Mouse (Mus musculus): ENCODE data around the gene Ehbp1l1. TPM values are rescaled to one million over a fixed set of nuclear protein-coding genes. Genes with fewer than 3 reads are reported as not detected.

The Ehbp1l1 gene
- polyA plus RNA-seq, 1 experiment from 2014 or later: 6.1 TPM

DNA sequence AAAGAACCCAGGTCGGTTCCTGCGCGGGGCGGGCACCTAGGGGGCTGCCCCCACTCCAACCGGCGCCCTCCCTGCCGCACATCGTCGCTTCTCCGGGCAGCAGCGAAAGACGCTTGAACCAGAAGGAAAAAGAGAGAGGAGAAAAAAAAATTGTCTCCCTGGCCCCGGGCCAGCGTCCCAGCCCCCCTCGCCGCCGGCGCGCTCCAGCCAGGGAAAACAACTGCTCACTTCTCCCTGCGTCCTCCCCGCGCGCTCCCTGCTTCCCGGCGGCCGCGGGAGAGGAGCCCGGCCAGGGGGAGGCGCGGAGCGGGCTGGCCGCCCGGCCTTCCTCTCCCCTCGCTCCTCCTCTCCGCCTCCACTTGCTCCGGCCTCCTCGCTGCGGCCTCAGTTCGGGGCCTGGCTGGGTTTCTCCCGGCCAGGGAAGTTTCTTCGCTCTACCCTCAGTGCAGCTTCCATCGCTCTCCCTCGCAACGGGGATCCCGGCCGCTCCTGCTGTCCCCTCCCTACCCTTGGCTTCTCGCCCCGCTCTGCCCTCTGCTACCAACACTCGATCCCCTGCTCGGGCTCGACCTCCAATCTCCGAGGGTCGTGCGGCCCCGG is 15.6 kb upstream of the Ehbp1l1 start:
- Histone ChIP-seq H3K36me3 (ENCODE audit: control insufficient read depth, insufficient read depth, low read length) (peaks cover 2% of the 10 kb centered on the region; the same call in 1 of the 2 replicates), H3K4me1 (ENCODE audit: control insufficient read depth, insufficient read depth, low read length) (peaks cover 32% of the 10 kb centered on the region), H3K27me3 (ENCODE audit: control insufficient read depth, insufficient read depth, low read length) (peaks cover 23% of the 10 kb centered on the region), H3K9me3 (ENCODE audit: control insufficient read depth, low read length) (no peaks in the 10 kb centered on the region), H3K4me3 (ENCODE audit: low read depth, low read length) (peak overlapping the region; percentile 52), H3K9ac (ENCODE audit: low read length) (peak overlapping the region; percentile 92), H3K4me2 (ENCODE audit: low read depth, severe bottlenecking) (peak overlapping the region; percentile 99), H3K27ac (replicated peaks; ENCODE audit: low read depth, low read length) (0 out of 2 replicates have a peak overlapping the region, but pooled peaks have one; percentile 52)
- DNase-seq (ENCODE audit: low spot score) (peak; percentile 75), ATAC-seq (ENCODE audit: insufficient number of reproducible peaks, low FRiP score, low TSS enrichment, low read depth) (peak; percentile 41; the same call in 1 of the 2 replicates)
- under 1% methylated on average over 36 of the region's 55 CpGs for WGBS

DNA sequence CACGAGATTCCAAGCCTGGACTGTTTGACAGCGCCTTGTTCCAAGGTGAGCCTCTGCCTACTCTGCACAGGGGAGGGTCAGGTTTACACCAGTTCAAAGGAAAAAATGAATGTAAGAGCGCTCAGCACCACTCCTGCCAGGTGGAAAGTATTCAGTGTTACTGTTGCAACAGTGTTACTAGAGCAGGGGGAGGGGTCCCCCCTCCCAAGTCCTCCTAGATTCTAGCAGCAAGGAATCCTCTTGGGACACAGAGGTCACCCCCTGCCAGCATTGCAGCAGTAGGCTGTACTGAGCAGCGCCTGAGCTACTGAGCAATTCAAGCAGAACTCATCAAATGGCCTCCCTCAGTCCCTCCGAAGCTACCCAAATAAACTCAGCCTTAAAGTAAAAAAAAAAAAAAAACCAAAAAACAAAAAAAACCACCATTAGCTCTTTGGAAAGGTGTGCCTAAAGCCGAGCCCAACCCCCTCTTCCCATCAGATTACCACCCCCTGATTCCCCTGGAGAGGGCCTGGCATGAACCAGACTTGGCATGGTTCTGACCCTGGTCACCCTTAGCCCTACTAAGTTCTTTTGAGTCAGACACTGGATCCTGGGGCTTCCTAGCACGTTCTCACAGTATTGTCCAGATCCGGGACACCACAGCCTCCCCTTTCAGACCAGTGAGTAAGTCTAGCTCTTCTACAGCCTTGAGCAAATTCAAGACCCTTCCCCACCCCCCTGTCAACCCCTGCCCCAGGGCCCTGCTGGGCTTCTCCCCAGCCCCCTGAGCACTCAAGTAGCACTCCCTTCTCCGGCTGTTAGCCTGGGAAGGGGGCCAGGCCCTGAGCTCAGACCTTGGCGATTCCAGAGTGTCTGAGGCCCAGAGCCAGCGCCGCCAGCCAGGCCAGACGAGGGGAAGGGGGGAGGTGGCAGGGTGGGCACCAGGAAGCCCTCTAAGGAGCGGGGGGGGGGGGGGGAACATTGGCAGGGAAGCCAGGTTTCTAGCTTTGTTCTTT is 14.5 kb upstream of the Ehbp1l1 start, which contains the start of gene Ltbp3:
Gene Ltbp3 (plus strand): TSS at position 585 of the 998 bp plus-strand sequence.
- DNase-seq (ENCODE audit: low spot score): peak; percentile 30
- peaks cover 24% of the 10 kb centered on the region for H3K4me1 ChIP-seq (ENCODE audit: control insufficient read depth, insufficient read depth, low read length)
- peak within 1 kb of the TSS; percentile 92 for H3K9ac ChIP-seq (ENCODE audit: low read length)
- peaks cover 19% of the 10 kb centered on the region for H3K27me3 ChIP-seq (ENCODE audit: control insufficient read depth, insufficient read depth, low read length)
- no peak for ATAC-seq (ENCODE audit: insufficient number of reproducible peaks, low FRiP score, low TSS enrichment, low read depth)
- peak within 1 kb of the TSS; percentile 52 for H3K4me3 ChIP-seq (ENCODE audit: low read depth, low read length)
- peak within 1 kb of the TSS; percentile 99 for H3K4me2 ChIP-seq (ENCODE audit: low read depth, severe bottlenecking)
- WGBS: 23% methylated on average over 14 of the region's 14 CpGs
- H3K27ac ChIP-seq (replicated peaks; ENCODE audit: low read depth, low read length): no peak within 1 kb of the TSS
- no peaks in the 10 kb centered on the region for H3K9me3 ChIP-seq (ENCODE audit: control insufficient read depth, low read length)
- peaks cover 2% of the 10 kb centered on the region; the same call in 1 of the 2 replicates for H3K36me3 ChIP-seq (ENCODE audit: control insufficient read depth, insufficient read depth, low read length)

DNA sequence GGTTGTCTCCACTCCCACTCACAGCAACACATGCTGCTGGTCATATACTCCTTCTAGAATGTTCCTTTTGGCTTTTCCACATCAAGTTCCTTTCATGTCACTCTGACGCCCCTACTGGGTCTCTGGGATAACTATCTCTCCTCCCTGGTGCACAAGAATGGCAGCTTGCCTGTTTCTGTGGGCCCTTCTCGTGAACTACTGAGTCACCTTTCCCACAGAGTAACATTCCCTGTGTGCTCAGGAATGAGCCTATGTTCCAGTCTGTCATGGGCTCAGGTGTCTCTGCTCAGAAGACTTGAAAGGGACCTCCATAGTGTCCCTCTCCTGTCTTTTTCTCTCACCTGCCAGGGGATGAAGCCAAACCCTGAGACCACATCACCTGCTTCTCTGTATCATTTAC is 13.3 kb upstream of the Ehbp1l1 start:
- Histone ChIP-seq H3K4me3 (ENCODE audit: low read depth, low read length) (no peak overlapping the region), H3K27me3 (ENCODE audit: control insufficient read depth, insufficient read depth, low read length) (peaks cover 7% of the 10 kb centered on the region; the same call in 1 of the 2 replicates), H3K9me3 (ENCODE audit: control insufficient read depth, low read length) (no peaks in the 10 kb centered on the region), H3K4me2 (ENCODE audit: low read depth, severe bottlenecking) (no peak overlapping the region), H3K9ac (ENCODE audit: low read length) (no peak overlapping the region), H3K27ac (replicated peaks; ENCODE audit: low read depth, low read length) (no peak overlapping the region), H3K4me1 (ENCODE audit: control insufficient read depth, insufficient read depth, low read length) (peaks cover 20% of the 10 kb centered on the region), H3K36me3 (ENCODE audit: control insufficient read depth, insufficient read depth, low read length) (no peaks in the 10 kb centered on the region)
- WGBS: 63% methylated on average over 2 of the region's 2 CpGs
- ATAC-seq (ENCODE audit: insufficient number of reproducible peaks, low FRiP score, low TSS enrichment, low read depth) (no peak), DNase-seq (ENCODE audit: low spot score) (no peak)

DNA sequence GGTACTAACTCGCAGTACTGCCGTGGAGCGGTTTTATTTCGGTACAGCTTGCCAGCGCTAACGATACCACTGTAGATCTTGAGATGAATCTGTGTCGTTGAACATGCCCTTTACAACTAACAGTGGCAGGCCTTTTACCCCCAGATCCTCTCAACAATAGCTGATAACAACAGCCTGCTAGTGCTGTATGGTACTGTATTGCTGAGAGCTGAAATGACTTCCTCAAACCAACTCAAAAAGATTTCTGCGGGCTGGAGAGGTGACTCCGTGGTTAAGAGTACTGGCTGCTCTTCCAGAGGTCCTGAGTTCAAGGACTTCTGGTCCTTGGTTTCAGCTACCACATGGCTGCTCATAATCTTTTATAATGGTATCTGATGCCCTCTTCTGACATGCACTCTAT is 8.2 kb upstream of the Ehbp1l1 start:
- no peaks in the 10 kb centered on the region for H3K27me3 ChIP-seq (ENCODE audit: control insufficient read depth, insufficient read depth, low read length)
- H3K36me3 ChIP-seq (ENCODE audit: control insufficient read depth, insufficient read depth, low read length): no peaks in the 10 kb centered on the region
- ATAC-seq (ENCODE audit: insufficient number of reproducible peaks, low FRiP score, low TSS enrichment, low read depth) (no peak), DNase-seq (ENCODE audit: low spot score) (no peak)
- no peak overlapping the region for H3K27ac ChIP-seq (replicated peaks; ENCODE audit: low read depth, low read length)
- H3K9ac ChIP-seq (ENCODE audit: low read length): no peak overlapping the region
- H3K9me3 ChIP-seq (ENCODE audit: control insufficient read depth, low read length): no peaks in the 10 kb centered on the region
- no peak overlapping the region for H3K4me3 ChIP-seq (ENCODE audit: low read depth, low read length)
- WGBS: 81% methylated on average over 9 of the region's 9 CpGs
- no peak overlapping the region for H3K4me2 ChIP-seq (ENCODE audit: low read depth, severe bottlenecking)
- peaks cover 8% of the 10 kb centered on the region for H3K4me1 ChIP-seq (ENCODE audit: control insufficient read depth, insufficient read depth, low read length)

DNA sequence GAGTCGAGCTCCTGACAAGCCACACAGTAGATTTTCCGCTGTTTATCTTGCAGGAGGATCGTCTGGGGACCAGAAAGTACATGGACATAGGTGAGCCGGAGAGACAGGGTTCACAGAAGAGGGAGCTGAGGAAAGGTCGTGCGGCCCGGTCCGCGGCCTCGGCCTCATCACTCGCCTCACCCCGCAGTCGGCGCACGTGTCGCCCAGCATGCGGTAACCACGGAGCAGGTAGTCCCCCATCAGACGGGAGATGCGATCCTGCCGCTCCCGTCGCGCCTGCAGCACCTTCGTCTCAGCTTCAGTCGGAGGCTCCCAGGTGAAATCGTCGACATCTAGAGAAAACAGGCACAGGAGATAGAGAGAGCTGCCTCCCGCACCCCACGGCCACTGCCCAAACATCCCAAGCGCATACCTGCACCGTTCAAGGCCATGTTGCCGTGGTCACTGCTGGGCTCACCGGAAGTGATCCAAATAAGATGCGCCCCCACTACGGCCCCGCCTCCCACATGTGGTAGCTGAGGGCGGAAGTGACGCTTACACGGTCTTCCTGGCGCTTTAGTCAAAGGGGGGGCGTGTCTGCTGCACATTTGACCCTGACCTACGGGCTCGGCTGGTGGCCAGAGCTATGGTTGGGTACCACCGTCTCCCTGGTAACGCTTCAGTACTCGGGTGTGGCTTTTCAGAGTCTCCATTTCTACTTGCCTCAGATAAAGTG is 5.3 kb upstream of the Ehbp1l1 start:
- peak overlapping the region; percentile 69 for H3K4me2 ChIP-seq (ENCODE audit: low read depth, severe bottlenecking)
- H3K4me1 ChIP-seq (ENCODE audit: control insufficient read depth, insufficient read depth, low read length): peaks cover 27% of the 10 kb centered on the region
- H3K27ac ChIP-seq (replicated peaks; ENCODE audit: low read depth, low read length): no peak overlapping the region
- H3K9ac ChIP-seq (ENCODE audit: low read length): peak overlapping the region; percentile 56
- ATAC-seq (ENCODE audit: insufficient number of reproducible peaks, low FRiP score, low TSS enrichment, low read depth): peak; percentile 80
- DNase-seq (ENCODE audit: low spot score): peak; percentile 98
- H3K36me3 ChIP-seq (ENCODE audit: control insufficient read depth, insufficient read depth, low read length): no peaks in the 10 kb centered on the region
- peak overlapping the region; percentile 60 for H3K4me3 ChIP-seq (ENCODE audit: low read depth, low read length)
- no peaks in the 10 kb centered on the region for H3K9me3 ChIP-seq (ENCODE audit: control insufficient read depth, low read length)
- no peaks in the 10 kb centered on the region for H3K27me3 ChIP-seq (ENCODE audit: control insufficient read depth, insufficient read depth, low read length)
- WGBS: under 1% methylated on average over 47 of the region's 47 CpGs

DNA sequence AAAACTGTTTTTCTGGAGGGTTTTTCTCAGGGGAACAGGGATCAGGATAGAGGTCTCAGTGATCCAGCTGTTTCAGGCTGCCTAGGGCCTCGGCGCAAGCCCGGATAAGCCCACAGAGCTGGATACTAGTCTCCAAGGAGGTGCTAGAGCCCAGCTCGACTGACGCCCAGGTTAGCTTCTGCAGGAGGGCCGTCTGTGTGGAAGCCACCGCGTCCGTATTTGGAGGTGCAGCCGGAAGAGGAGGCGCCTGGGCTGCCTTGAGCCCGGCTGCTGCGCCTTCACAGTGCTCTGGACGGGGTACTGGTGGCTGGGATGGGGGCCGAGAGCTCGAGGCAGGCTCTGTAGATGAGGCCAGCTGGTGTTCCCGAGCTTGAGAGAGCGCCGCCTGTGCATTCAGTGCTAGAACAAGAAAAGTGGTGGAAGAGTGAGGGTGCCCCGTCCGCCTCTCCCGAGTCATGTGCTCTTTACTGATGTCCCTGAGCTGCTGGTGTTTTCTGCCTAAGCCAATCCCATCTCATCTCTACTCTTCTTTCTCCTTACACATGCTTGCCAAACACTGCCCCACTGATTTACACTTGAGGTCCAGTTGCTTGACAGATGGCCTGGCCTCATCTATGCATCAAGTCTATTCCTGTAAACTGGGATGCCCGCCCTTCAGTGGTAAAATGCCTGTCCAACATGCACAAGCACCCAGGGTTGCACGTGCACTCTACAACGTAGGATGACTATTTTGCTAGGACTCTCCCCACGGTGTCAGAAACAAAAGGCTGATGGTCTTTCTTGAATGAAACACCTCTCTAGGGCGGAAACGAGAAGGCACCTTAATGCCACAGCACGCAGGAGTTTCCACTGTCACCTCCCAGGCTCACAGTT is 4.4 kb upstream of the Ehbp1l1 start:
- H3K27me3 ChIP-seq (ENCODE audit: control insufficient read depth, insufficient read depth, low read length): no peaks in the 10 kb centered on the region
- H3K4me2 ChIP-seq (ENCODE audit: low read depth, severe bottlenecking): peak overlapping the region; percentile 69
- WGBS: 75% methylated on average over 29 of the region's 29 CpGs
- peak overlapping the region; percentile 60 for H3K4me3 ChIP-seq (ENCODE audit: low read depth, low read length)
- no peaks in the 10 kb centered on the region for H3K9me3 ChIP-seq (ENCODE audit: control insufficient read depth, low read length)
- H3K27ac ChIP-seq (replicated peaks; ENCODE audit: low read depth, low read length): no peak overlapping the region
- ATAC-seq (ENCODE audit: insufficient number of reproducible peaks, low FRiP score, low TSS enrichment, low read depth) (no peak), DNase-seq (ENCODE audit: low spot score) (no peak)
- no peaks in the 10 kb centered on the region for H3K36me3 ChIP-seq (ENCODE audit: control insufficient read depth, insufficient read depth, low read length)
- peak overlapping the region; percentile 56; the same call in 1 of the 2 replicates for H3K9ac ChIP-seq (ENCODE audit: low read length)
- peaks cover 31% of the 10 kb centered on the region for H3K4me1 ChIP-seq (ENCODE audit: control insufficient read depth, insufficient read depth, low read length)

DNA sequence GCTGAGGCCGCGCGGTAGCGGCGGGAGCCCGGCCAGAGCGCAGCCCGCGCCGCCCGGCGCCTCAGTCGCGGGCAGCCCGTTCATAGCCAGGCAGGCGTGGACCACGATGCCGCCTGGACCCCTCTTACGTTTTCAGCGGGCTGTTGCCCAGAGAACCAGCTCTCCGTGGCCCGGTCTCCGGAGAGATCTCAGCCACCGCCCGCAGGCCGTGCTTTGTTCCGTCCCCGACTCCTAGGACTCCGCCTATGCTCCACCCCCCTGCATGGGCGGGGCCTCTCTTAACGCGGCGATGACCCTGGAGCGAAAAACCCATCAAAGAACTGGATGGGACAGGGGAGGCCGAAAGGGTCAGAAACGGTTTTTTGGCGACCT is 3.3 kb upstream of the Ehbp1l1 start, which contains the start of gene Fam89b:
Gene Fam89b (minus strand): TSS at position 210 of the 372 bp plus-strand sequence.
- Histone ChIP-seq H3K9ac (ENCODE audit: low read length) (peak within 1 kb of the TSS; percentile 98), H3K4me3 (ENCODE audit: low read depth, low read length) (peak within 1 kb of the TSS; percentile 98), H3K27ac (replicated peaks; ENCODE audit: low read depth, low read length) (peak within 1 kb of the TSS; percentile 83), H3K4me2 (ENCODE audit: low read depth, severe bottlenecking) (peak within 1 kb of the TSS; percentile 94), H3K4me1 (ENCODE audit: control insufficient read depth, insufficient read depth, low read length) (peaks cover 37% of the 10 kb centered on the region), H3K36me3 (ENCODE audit: control insufficient read depth, insufficient read depth, low read length) (no peaks in the 10 kb centered on the region; the same call in 1 of the 2 replicates), H3K27me3 (ENCODE audit: control insufficient read depth, insufficient read depth, low read length) (no peaks in the 10 kb centered on the region), H3K9me3 (ENCODE audit: control insufficient read depth, low read length) (no peaks in the 10 kb centered on the region)
- 0% methylated on average over 37 of the region's 37 CpGs for WGBS
- peak; percentile 53 for ATAC-seq (ENCODE audit: insufficient number of reproducible peaks, low FRiP score, low TSS enrichment, low read depth)
- DNase-seq (ENCODE audit: low spot score): peak; percentile 92

All from limb, embryonic 11.5 days (tissue).